Mouse (Mus musculus): ENCODE data around the gene Tmco5b.

DNA sequence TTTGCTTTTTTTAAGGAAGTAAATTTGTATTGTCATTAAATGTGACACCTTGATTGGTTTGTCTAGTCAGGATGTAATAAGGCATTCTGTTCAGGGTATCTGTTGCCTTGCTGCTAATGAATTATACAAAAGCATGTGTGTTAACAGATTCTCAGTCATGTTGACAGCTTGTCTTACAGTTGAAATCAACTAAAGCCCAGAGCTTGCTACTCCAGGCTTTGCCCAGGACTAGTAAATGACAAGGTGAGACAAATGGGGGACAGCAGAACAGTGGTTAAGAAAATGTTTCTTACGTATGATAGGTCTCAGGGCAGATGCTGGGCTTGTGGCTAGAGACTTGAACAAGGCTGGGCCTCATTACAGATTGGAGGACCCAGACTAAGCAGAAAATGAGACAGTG, 48.5 kb upstream of the Tmco5b start:
- TF ChIP-seq CTCF (IDR thresholded peaks at IDR 0.05; ENCODE audit: borderline replicate concordance, insufficient read depth, low read length) (no peak), POLR2A (IDR thresholded peaks at IDR 0.05; ENCODE audit: low read depth, low read length) (no peak)
